Mouse (Mus musculus) lung, adult 2 months (tissue): ENCODE data around the gene Ear14. TPM values are rescaled to one million over a fixed set of nuclear protein-coding genes. Genes with fewer than 3 reads are reported as not detected.
"Not testable (repeated sequence)": the region's sequence is repeated elsewhere in the genome, so short reads cannot be mapped to it uniquely, and the experiment has no call there.

Experiments
- DNase-seq: peaks from one replicate; pipeline ENCODE4 v3.0.0; 2022
- H3K4me1 ChIP-seq: fragments of 200-500 bp; 2 replicates; pipeline ENCODE4 v1.6.1; 2011; ENCODE audit warnings: low read length; ENCODE audit not compliant: control insufficient read depth, insufficient read depth
- H3K4me3 ChIP-seq: fragments of 200-500 bp; replicated peaks from 2 replicates; pipeline ENCODE3; 2011; ENCODE audit warnings: low read depth, mild to moderate bottlenecking, control low read depth, low read length; ENCODE audit errors: extremely low read depth
- CTCF ChIP-seq: fragments of 200-500 bp; IDR thresholded peaks from 2 replicates; pipeline ENCODE4 v1.5.1; 2011; ENCODE audit warnings: mild to moderate bottlenecking, low read length, control low read depth; ENCODE audit not compliant: insufficient read depth
- POLR2A ChIP-seq: fragments of 200-500 bp; IDR thresholded peaks from 2 replicates; pipeline ENCODE4 v1.6.1; 2011; ENCODE audit warnings: low read depth, mild to moderate bottlenecking, control low read depth, low read length, borderline replicate concordance; ENCODE audit errors: extremely low read depth
- WGBS: fragments of 180-500 bp; shearing (Covaris S2); methylation state at CpG from one replicate; pipeline ENCODE4 v1.1.7; 2018; 5-methylcytosine and 5-hydroxymethylcytosine counted together
- polyA plus RNA-seq: library from polyadenylated mRNA; depleted of rRNA; stranded (reverse); fragments of >200 nt; gene quantifications from 2 replicates; pipeline ENCODE4 v1.2.3, GENCODE M21; 2012; rRNA removed

Gene Ear14
- polyA plus RNA-seq: not detected in 2 replicates

DNA sequence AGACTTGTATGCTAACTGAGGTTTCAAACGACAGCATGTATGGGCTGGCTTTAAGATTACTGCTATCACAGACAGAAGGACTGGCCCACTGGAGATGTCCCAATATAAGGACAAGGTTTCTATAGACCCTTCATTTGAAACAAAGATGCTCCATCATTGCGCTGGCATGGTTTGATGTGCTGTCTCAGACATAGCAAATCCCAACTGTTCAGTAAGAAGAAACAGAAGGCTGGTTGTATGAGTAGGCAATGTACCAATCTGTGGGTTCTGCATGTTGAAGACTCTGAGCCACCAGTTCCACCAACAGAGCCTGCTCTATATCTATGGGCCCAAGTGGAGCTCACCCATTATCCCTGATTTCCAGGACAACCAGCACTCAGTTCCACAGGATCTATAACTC lies at the start of gene Ear14:
Gene Ear14, plus strand, starts transcription at position 277 of the 400 bp plus-strand sequence.
- no peak within 1 kb of the TSS for H3K4me3 ChIP-seq
- TF ChIP-seq CTCF (no peak), POLR2A (no peak)
- 92% methylated on average over 2 of the region's 2 CpGs for WGBS

DNA sequence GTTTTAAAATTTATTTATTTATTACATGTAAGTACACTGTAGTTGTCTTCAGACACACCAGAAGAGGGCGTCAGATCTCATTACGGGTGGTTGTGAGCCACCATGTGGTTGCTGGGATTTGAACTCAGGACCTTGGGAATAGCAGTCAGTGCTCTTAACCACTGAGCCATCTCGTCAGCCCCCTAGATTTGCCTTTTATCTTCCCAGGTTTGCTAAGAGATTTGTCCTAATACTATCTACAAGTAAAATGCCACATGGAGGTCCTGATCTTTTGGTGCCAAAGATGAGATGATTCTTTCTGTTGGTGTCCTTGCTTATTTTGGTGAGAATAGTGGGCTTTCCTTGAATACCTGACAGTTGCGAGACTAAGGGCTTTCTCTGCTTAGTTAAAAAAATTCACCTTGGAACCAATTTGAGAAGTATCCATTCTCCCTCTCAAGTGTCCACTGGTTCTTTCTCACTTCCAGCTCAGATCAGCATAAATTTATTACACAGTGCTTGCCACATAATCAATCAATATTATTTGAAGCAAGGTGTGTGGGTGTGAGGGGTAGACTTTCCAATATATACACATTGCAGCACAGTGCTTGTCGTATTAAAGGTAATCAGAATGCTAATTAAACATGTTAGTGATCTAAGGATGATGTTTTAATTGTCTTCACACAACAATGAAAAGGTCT lies 47.0 kb upstream of the Ear14 start:
- Histone ChIP-seq H3K4me1 (no peaks in the 10 kb centered on the region; the same call in 1 of the 2 replicates), H3K4me3 (no peak overlapping the region)
- DNase-seq: no peak
- TF ChIP-seq CTCF: no peak
- no peak for TF ChIP-seq POLR2A
- 80% methylated on average over 5 of the region's 5 CpGs for WGBS

More for the DNA sequence above, at the start of gene Ear14:
- DNase-seq: no peak
- no peaks in the 10 kb centered on the region for H3K4me1 ChIP-seq

DNA sequence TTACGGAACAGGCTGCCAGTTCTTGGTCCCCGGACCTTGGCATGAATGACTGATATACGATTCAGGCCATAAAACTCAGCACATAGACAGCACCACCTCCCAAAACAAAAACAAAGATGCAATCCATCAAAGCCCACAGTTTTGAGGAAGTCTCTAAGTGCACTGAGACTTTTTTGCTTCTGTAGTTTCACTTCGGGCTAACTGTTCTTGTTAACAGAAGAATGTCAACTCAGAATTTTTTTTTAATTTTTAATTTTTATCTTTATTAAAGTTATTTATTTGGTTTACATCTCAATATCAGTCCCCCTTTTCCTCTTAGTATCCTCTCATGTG lies 46.5 kb upstream of the Ear14 start:
- DNase-seq: no peak
- TF ChIP-seq CTCF: no peak
- no peak for TF ChIP-seq POLR2A
- 35% methylated on average over 4 of the region's 4 CpGs for WGBS
- H3K4me1 ChIP-seq: no peaks in the 10 kb centered on the region; the same call in 1 of the 2 replicates
- H3K4me3 ChIP-seq: no peak overlapping the region

DNA sequence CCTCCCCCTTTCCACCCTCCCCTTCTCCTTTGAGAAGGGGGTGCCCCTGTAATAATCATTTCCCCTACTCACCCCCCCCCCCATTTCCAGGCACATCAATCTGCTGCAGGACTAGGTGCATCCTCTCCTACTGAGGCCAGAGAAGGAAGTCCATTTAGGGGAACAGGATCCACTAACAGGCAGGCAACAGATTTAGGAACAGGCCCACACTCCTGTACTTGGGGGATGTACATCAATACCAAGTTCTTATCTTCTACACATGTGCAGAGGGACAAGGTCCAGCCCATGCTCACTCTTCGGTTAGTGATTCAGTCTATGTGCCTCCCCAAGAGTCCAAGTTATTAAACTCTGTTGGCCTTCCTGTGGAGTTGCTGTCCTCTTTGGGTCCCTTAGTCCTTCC lies 46.1 kb upstream of the Ear14 start:
- no peaks in the 10 kb centered on the region; the same call in 1 of the 2 replicates for H3K4me1 ChIP-seq
- TF ChIP-seq POLR2A: no peak
- no peak for TF ChIP-seq CTCF
- 87% methylated on average over 1 of the region's 1 CpGs for WGBS
- H3K4me3 ChIP-seq: no peak overlapping the region
- DNase-seq: no peak

DNA sequence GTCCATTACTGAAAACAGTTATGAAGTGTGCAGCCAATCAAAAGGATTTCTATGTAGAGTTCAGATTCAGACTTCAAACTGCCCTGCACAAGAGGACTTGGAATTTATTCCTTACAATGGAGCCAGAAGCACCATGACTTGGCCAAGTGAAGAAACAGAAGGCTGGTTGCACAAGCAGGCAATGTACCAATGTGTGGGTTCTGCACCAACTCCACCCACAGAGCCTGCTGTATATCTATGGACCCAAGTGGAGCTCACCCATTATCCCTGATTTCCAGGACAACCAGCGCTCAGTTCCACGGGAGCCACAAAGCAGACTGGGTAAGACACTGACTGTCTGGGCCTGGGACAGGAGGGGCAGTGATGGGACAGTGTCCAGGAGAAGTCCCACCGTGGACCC lies 41.2 kb upstream of the Ear14 start, which contains the start of gene Rnase2b:
Gene Rnase2b, plus strand, starts transcription at position 285 of the 400 bp plus-strand sequence.
- H3K4me3 ChIP-seq, H3K4me1 ChIP-seq, DNase-seq: not testable (repeated sequence)
- WGBS: 95% methylated on average over 3 of the region's 3 CpGs

DNA sequence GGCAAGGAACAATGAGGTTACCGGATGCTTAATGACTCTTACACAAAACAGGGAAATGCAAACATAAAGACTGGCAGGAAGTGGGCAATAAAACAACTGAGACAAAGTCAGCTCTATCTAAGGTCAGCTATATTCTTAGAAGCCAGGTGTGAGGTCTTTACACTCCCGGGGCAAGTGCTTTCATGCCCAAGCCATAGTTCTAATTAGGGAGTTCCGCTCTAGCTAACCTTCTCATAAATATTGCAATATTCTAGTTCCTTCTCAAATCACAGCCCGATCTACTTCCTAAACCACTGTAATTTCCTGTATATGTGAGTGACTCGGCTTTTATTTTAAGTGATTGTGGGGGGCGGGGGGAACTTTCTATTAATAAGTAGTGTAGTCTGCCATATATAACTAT lies 39.9 kb upstream of the Ear14 start:
- 46% methylated on average over 6 of the region's 6 CpGs for WGBS
- not testable (repeated sequence) for DNase-seq, H3K4me3 ChIP-seq, H3K4me1 ChIP-seq

DNA sequence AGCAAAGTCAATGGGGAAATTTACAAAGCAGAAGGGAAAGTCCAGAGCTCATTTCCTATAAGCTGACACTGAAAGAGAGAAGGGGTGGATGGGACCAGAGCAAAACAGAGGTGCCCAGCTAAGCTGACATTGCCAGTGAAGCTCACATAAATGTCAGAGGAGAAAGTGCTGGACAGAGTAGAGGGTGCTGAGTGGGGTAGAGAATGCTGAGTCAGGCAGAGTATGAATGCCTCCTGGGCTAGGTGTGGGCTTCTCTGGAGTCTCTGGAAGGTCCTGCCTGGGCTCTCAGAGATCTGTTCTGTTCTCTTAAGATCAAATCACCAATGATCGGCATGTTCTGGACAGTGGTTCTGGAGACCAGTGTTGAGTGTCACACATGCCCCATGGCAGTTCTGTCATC lies 37.8 kb upstream of the Ear14 start:
- 89% methylated on average over 1 of the region's 1 CpGs for WGBS
- DNase-seq: no peak
- no peak for TF ChIP-seq CTCF
- TF ChIP-seq POLR2A: no peak
- Histone ChIP-seq H3K4me1 (peaks cover 5% of the 10 kb centered on the region), H3K4me3 (no peak overlapping the region)

DNA sequence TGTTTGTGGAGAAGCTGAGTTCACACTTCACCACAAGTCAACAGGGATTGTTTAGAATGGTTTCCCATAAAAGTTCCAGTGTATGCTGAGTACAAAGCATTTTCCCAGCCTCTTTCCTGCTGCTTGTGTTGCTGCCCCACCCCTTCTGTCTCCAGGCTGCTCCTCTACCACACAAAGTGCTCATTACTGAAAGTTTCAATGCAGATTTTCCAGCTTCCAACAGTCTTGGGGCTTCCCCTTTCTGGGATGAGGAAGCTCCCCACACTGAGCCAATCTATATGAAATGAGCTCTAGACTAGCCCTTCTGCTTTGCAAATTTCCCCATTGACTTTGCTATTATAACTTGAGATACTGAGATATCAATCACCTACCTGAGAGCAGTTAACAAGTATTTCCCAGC lies 37.1 kb upstream of the Ear14 start:
- TF ChIP-seq CTCF (no peak), POLR2A (no peak)
- Histone ChIP-seq H3K4me3 (no peak overlapping the region), H3K4me1 (peaks cover 5% of the 10 kb centered on the region)
- no peak for DNase-seq

DNA sequence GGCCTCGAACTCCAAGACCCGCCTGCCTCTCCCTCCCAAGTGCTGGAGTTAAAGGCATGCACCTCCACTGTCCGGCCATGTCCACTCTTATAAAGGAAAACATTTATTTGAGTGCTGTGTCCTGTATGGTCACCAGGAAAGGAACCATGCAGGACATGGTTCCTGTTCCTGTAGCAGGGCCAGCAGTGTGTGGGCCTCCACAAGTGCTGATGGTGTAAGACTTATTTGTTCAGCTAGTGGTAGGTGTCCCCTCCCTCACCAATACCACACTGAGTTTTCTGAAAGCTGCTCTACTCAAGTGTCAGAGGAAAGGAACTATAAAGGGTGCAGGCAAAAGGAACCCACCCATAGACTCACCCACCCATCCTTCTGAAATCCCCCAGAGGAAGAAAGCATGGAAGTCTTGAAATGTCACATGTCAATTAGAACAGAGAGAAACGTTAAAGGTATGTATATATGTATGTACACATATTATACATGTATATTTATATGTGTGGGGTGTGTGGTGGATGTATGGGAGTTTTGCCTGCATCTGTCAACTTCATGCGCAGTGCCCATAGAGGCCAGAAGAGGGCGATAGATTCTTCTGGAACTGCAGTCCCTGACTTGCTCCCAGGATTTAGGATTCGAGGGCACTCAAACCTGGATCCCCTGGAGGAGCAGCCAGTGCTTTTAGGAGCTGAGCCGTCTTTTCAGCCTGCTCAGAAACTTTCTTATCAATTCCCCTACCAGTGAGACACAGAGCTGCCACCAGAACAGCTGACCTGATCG lies 30.9 kb upstream of the Ear14 start:
- not testable (repeated sequence) for H3K4me3 ChIP-seq, H3K4me1 ChIP-seq, DNase-seq
- TF ChIP-seq CTCF: peak; percentile 73
- 37% methylated on average over 9 of the region's 9 CpGs for WGBS

DNA sequence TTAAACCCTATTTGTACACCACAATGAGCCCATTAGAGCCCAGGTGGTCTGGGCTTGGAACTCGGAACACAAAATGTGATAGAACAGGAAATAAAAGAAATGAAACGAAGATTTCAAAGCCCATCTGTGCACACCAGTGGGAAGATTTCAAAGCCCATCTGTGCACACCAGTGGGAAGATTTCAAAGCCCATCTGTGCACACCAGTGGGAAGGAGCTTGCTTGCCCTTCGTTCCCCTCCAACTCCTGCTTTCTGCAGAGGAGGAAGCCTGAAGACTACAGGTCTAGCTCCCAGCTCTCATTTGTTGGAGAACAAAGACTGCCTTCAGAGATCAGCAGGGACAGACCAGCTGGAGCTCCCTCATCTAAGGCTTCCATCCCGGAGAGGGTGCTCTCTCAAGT lies 30.2 kb upstream of the Ear14 start:
- H3K4me3 ChIP-seq: not testable (repeated sequence)

DNA sequence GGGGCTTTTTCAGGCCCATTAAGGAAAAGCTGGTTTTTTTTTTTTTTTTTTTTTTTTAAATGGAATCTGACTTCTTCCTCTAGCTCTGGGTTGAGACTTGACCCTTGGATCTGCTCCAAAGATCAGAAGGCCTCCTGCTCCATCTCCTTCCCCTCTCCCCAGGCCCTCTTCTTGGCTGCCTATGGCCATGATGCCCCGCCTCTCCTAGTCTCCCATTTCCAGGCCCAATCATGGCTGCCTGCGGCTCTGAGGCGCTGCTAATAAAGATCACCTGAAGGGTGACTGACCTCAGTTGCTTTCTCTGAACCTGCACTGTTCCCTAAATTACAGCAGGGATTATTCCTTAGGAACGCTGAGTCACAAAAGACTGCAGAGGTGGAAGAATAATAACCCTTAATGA lies 29.3 kb upstream of the Ear14 start:
- no peak for TF ChIP-seq CTCF
- TF ChIP-seq POLR2A: no peak
- Histone ChIP-seq H3K4me3 (no peak overlapping the region), H3K4me1 (no peaks in the 10 kb centered on the region)
- WGBS: 89% methylated on average over 4 of the region's 4 CpGs
- no peak for DNase-seq

More for the DNA sequence above, 30.2 kb upstream of the Ear14 start:
- H3K4me1 ChIP-seq, DNase-seq: not testable (repeated sequence)
- 40% methylated on average over 4 of the region's 4 CpGs for WGBS

DNA sequence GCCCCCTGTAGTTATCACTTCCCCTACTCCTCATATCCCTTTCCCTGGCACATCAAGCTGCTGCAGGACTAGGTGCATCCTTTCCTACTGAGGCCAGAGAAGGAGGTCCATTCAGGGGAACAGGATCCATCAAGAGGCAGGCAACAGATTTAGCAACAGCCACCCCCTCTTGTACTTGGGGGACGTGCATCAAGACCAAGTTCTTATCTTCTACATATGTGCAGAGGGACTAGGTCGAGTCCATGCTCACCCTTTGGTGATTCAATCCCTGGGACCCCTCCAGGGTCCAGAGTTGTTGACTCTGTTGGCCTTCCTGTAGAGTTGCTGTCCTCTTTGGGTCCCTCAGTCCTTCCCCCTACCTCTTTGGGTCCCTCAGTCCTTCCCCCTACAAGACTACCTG lies 22.1 kb upstream of the Ear14 start:
- H3K4me3 ChIP-seq, H3K4me1 ChIP-seq: not testable (repeated sequence)
- 82% methylated on average over 2 of the region's 2 CpGs for WGBS

More for the DNA sequence above, 22.1 kb upstream of the Ear14 start:
- DNase-seq: not testable (repeated sequence)
